Comparison of ENCODE assay signal across 13 mouse cellular contexts in genomic region chr6:100613593-100614267, GRCm38 (mm10). TPM values are rescaled to one million over a fixed set of nuclear protein-coding genes. Genes with fewer than 3 reads are reported as not detected.
DNase-seq lines count a peak whose midpoint lies in the region; ATAC-seq and TF ChIP-seq lines count a peak whose summit lies in the region.
"Had no signal": no experiment of that assay in that cellular context is flagged by ENCODE, and none has a peak within 500 bp of the region (broad histone marks: within the 10 kb centered on the region; RNA-seq: fewer than 3 reads in every experiment).

No protein-coding gene starts in this region.

- no peak overlapping the region for H3K4me3 ChIP-seq in kidney, embryonic 16.5 days (ENCODE audit: low read length)
- no peak overlapping the region for H3K4me3 ChIP-seq in midbrain, embryonic 14.5 days (replicated peaks; ENCODE audit: low read depth, low read length)
- no peak overlapping the region for H3K4me3 ChIP-seq in thymus, adult 2 months (ENCODE audit: control insufficient read depth, insufficient read depth, low read length)
- H3K4me3 ChIP-seq: embryonic facial prominence, embryonic 13.5 days; heart, embryonic 13.5 days; liver, embryonic 13.5 days; midbrain, embryonic 12.5 days had no signal

- H3K9me3 ChIP-seq in kidney, embryonic 16.5 days (ENCODE audit: low read length): no peaks in the 10 kb centered on the region
- no peaks in the 10 kb centered on the region for H3K9me3 ChIP-seq in midbrain, embryonic 14.5 days (ENCODE audit: control insufficient read depth, low read length)
- H3K9me3 ChIP-seq: embryonic facial prominence, embryonic 13.5 days; heart, embryonic 13.5 days; liver, embryonic 13.5 days; midbrain, embryonic 12.5 days had no signal

- H3K4me2 ChIP-seq in kidney, embryonic 16.5 days (replicated peaks; ENCODE audit: low read depth, low read length): no peak overlapping the region
- H3K4me2 ChIP-seq in midbrain, embryonic 14.5 days (ENCODE audit: low read length): no peak overlapping the region
- H3K4me2 ChIP-seq: embryonic facial prominence, embryonic 13.5 days; heart, embryonic 13.5 days; liver, embryonic 13.5 days; midbrain, embryonic 12.5 days had no signal

- no peak for DNase-seq in kidney, postnatal 36 days
- peak; percentile 47 for DNase-seq in adipocyte (ENCODE audit: low spot score)
- peak; percentile 28 for DNase-seq in midbrain, embryonic 14.5 days
- no peak for DNase-seq in thymus, adult 2 months
- no peak for DNase-seq in spleen, adult 18-20 months
- DNase-seq: layer of hippocampus, adult 9-11 months; liver, embryonic 13.5 days had no signal

- ATAC-seq in kidney, embryonic 16.5 days (ENCODE audit: low FRiP score, low TSS enrichment): peak; percentile 46; the same call in 1 of the 2 replicates
- ATAC-seq in granulocyte monocyte progenitor cell, adult 5-6 weeks (replicated peaks; ENCODE audit: poor library complexity, severe bottlenecking): peak; percentile 62
- no peak for ATAC-seq in midbrain, embryonic 14.5 days (ENCODE audit: low FRiP score, low TSS enrichment)
- ATAC-seq: activated CD4-positive, CD25-positive, alpha-beta regulatory T cell, adult 4 months had no signal

- TF ChIP-seq CTCF in thymus, adult 2 months (IDR thresholded peaks at IDR 0.05; ENCODE audit: borderline replicate concordance, control insufficient read depth, extremely low read depth, insufficient read depth, low read length, poor library complexity): no peak

- H3K9ac ChIP-seq in kidney, embryonic 16.5 days (replicated peaks; ENCODE audit: low read length): no peak overlapping the region
- no peak overlapping the region for H3K9ac ChIP-seq in midbrain, embryonic 14.5 days (replicated peaks; ENCODE audit: low read length)
- H3K9ac ChIP-seq: embryonic facial prominence, embryonic 13.5 days; heart, embryonic 13.5 days; liver, embryonic 13.5 days; midbrain, embryonic 12.5 days had no signal

- H3K27ac ChIP-seq in kidney, embryonic 16.5 days (ENCODE audit: low read length): no peak overlapping the region
- H3K27ac ChIP-seq in midbrain, embryonic 14.5 days (replicated peaks; ENCODE audit: low read depth, low read length): no peak overlapping the region
- no peak overlapping the region for H3K27ac ChIP-seq in thymus, adult 2 months (ENCODE audit: control insufficient read depth, insufficient read depth, low read length)
- H3K27ac ChIP-seq: embryonic facial prominence, embryonic 13.5 days; heart, embryonic 13.5 days; liver, embryonic 13.5 days; midbrain, embryonic 12.5 days had no signal

- H3K4me1 ChIP-seq in kidney, embryonic 16.5 days (ENCODE audit: insufficient read depth, low read length): no peaks in the 10 kb centered on the region
- H3K4me1 ChIP-seq in midbrain, embryonic 14.5 days (ENCODE audit: control insufficient read depth, insufficient read depth, low read length): peaks cover 8% of the 10 kb centered on the region; the same call in 1 of the 2 replicates
- no peaks in the 10 kb centered on the region for H3K4me1 ChIP-seq in thymus, adult 2 months (replicated peaks; ENCODE audit: control insufficient read depth, insufficient read depth, low read length)

- 0 out of 2 replicates have a peak, but pooled peaks cover 6% of the 10 kb centered on the region for H3K36me3 ChIP-seq in kidney, embryonic 16.5 days (ENCODE audit: insufficient read depth, low read length)
- no peaks in the 10 kb centered on the region for H3K36me3 ChIP-seq in midbrain, embryonic 14.5 days (ENCODE audit: control insufficient read depth, insufficient read depth, low read length)
- no peaks in the 10 kb centered on the region for H3K36me3 ChIP-seq in thymus, adult 2 months (ENCODE audit: control insufficient read depth, insufficient read depth, low read length)
- H3K36me3 ChIP-seq: embryonic facial prominence, embryonic 13.5 days; midbrain, embryonic 12.5 days had no signal

- no peak for TF ChIP-seq POLR2A in thymus, adult 2 months (IDR thresholded peaks at IDR 0.05; ENCODE audit: control insufficient read depth, extremely low read depth, insufficient read depth, low read length, poor library complexity)

- WGBS in kidney, embryonic 16.5 days: 43% methylated on average over 6 of the region's 6 CpGs
- WGBS in midbrain, embryonic 14.5 days: 47% methylated on average over 6 of the region's 6 CpGs
- WGBS in thymus, adult 2 months: 87% methylated on average over 6 of the region's 6 CpGs

- H3K27me3 ChIP-seq in kidney, embryonic 16.5 days (ENCODE audit: insufficient read depth, low read length): no peaks in the 10 kb centered on the region
- no peaks in the 10 kb centered on the region for H3K27me3 ChIP-seq in midbrain, embryonic 14.5 days (ENCODE audit: control insufficient read depth, insufficient read depth, low read length)
- H3K27me3 ChIP-seq in thymus, adult 2 months (ENCODE audit: control insufficient read depth, insufficient read depth, low read length): no peaks in the 10 kb centered on the region
- H3K27me3 ChIP-seq: embryonic facial prominence, embryonic 13.5 days; heart, embryonic 13.5 days; liver, embryonic 13.5 days; midbrain, embryonic 12.5 days had no signal

RNA-seq across cellular contexts. Expression of gene Shq1, which starts 57.2 kb away (rescaled TPM):
- 18.9 and 20.8 TPM in 2 replicates for polyA plus RNA-seq in kidney, embryonic 16.5 days (2015; fragmentation: Nextera tagmentation; extraction: Ambion mirVana)
- total RNA-seq in granulocyte monocyte progenitor cell, adult 5-6 weeks (2014; fragmentation: Nextera tagmentation): 16.4 and 17.8 TPM in 2 replicates
- 14.4 and 28.5 TPM in 2 replicates for total RNA-seq in granulocyte monocyte progenitor cell, adult 5-6 weeks (2017)
- 8.5 and 9.6 TPM in 2 replicates for polyA plus RNA-seq in midbrain, embryonic 14.5 days (2014; fragmentation: Nextera tagmentation; extraction: Ambion mirVana)
- 4.9 and 5.1 TPM in 2 replicates for polyA plus RNA-seq in thymus, adult 2 months (2012; rRNA removed)

Comparison
In these comparisons a context has a peak if more than half of its experiments do, and no peak if none do; other contexts are left out.
1. DNase-seq: peak in adipocyte (single experiment) and midbrain, embryonic 14.5 days (single experiment); none in kidney, postnatal 36 days (0 of 2), thymus, adult 2 months (single experiment) and spleen, adult 18-20 months (0 of 2).